Mouse (Mus musculus) hindbrain, embryonic 13.5 days (tissue): ENCODE data around the gene Actr8. TPM values are rescaled to one million over a fixed set of nuclear protein-coding genes. Genes with fewer than 3 reads are reported as not detected.

Experiments
- ATAC-seq: fragments of 200-750 bp; cut with Nextera tagmentation; 2 replicates; pipeline ENCODE4 v1.8.0; 2017; ENCODE audit warnings: moderate TSS enrichment; ENCODE audit not compliant: low FRiP score
- H3K27ac ChIP-seq: fragments of 300-500 bp; sonication (generic); 2 replicates; pipeline ENCODE4 v1.5.1; 2015; ENCODE audit warnings: inconsistent platforms, mild to moderate bottlenecking, moderate library complexity
- H3K27me3 ChIP-seq: fragments of 300-500 bp; sonication (generic); 2 replicates; pipeline ENCODE4 v1.6.1; 2015; ENCODE audit warnings: mild to moderate bottlenecking, inconsistent platforms
- H3K36me3 ChIP-seq: fragments of 300-500 bp; sonication (generic); 2 replicates; pipeline ENCODE4 v1.6.1; 2015; ENCODE audit warnings: mild to moderate bottlenecking, inconsistent platforms
- H3K4me1 ChIP-seq: fragments of 300-500 bp; sonication (generic); replicated peaks from 2 replicates; pipeline ENCODE4 v1.6.1; 2015; ENCODE audit warnings: inconsistent platforms
- H3K4me2 ChIP-seq: fragments of 300-500 bp; sonication (generic); 2 replicates; pipeline ENCODE4 v1.6.1; 2015; ENCODE audit warnings: inconsistent platforms, mild to moderate bottlenecking, moderate library complexity
- H3K4me3 ChIP-seq: fragments of 300-500 bp; sonication (generic); 2 replicates; pipeline ENCODE4 v1.5.1; 2015; ENCODE audit warnings: mild to moderate bottlenecking, inconsistent platforms
- H3K9ac ChIP-seq: fragments of 300-500 bp; sonication (generic); 2 replicates; pipeline ENCODE4 v1.6.1; 2015; ENCODE audit warnings: mild to moderate bottlenecking, inconsistent platforms
- H3K9me3 ChIP-seq: fragments of 300-500 bp; sonication (generic); 2 replicates; pipeline ENCODE4 v1.6.1; 2016; ENCODE audit warnings: inconsistent platforms
- WGBS: fragments of 180-500 bp; shearing (Covaris S2); methylation state at CpG from one replicate; pipeline ENCODE4 v1.1.7; 2015; 5-methylcytosine and 5-hydroxymethylcytosine counted together
- polyA plus RNA-seq: library from polyadenylated mRNA; unstranded; fragments of >200 nt; fragmentation: Nextera tagmentation; extraction: Ambion mirVana; gene quantifications from 2 replicates; pipeline ENCODE4 v1.2.1, GENCODE M21; 2015

Actr8 gene
- polyA plus RNA-seq, 1 experiment from 2014 or later, result 83.9 TPM

DNA sequence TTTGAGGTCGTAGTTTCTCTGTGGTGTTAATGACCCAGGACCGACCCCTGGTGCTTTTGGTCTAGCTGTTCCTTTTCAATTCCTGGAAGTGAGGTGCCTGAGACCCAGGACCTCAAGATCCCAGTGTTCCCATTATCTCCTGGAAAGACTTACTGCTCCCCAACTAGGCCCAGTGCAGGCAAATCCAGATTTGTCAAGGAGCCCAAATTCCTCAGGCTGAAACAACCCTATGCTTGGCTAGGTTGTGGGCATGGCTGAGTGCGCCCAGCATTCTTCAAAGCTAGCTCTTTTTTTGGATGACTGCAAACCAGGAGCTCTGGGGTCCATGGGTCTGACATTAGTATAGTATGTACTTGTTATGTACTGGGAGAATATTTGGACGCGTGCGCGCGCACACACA is 41.2 kb downstream of the Actr8 start:
- Histone ChIP-seq H3K4me3 (no peak overlapping the region), H3K9me3 (no peaks in the 10 kb centered on the region), H3K27ac (no peak overlapping the region), H3K27me3 (no peaks in the 10 kb centered on the region), H3K4me2 (no peak overlapping the region), H3K4me1 (no peaks in the 10 kb centered on the region), H3K36me3 (no peaks in the 10 kb centered on the region), H3K9ac (no peak overlapping the region)
- WGBS, result 91% methylated on average over 8 of the region's 8 CpGs
- no peak for ATAC-seq

GRCm38 (mm10) chr14:30019792-30020575 is 41.8 kb downstream of the Actr8 start:
- ATAC-seq, result no peak
- Histone ChIP-seq H3K9ac (no peak overlapping the region), H3K4me3 (no peak overlapping the region), H3K27ac (no peak overlapping the region), H3K4me2 (no peak overlapping the region), H3K4me1 (no peaks in the 10 kb centered on the region), H3K9me3 (no peaks in the 10 kb centered on the region), H3K36me3 (no peaks in the 10 kb centered on the region), H3K27me3 (no peaks in the 10 kb centered on the region)
- WGBS, result 57% methylated on average over 9 of the region's 9 CpGs

- Histone ChIP-seq H3K9me3 (no peaks in the 10 kb centered on the region), H3K4me2 (no peak overlapping the region), H3K27ac (no peak overlapping the region), H3K36me3 (no peaks in the 10 kb centered on the region), H3K9ac (no peak overlapping the region), H3K4me3 (no peak overlapping the region), H3K27me3 (no peaks in the 10 kb centered on the region), H3K4me1 (no peaks in the 10 kb centered on the region)
- ATAC-seq, result no peak
- 94% methylated on average over 6 of the region's 6 CpGs for WGBS
Measured at GRCm38 (mm10) chr14:30022471-30022870, 44.3 kb downstream of the Actr8 start.

GRCm38 (mm10) chr14:30024387-30024786 is 46.2 kb downstream of the Actr8 start:
- H3K36me3 ChIP-seq, result no peaks in the 10 kb centered on the region
- no peaks in the 10 kb centered on the region for H3K27me3 ChIP-seq
- 74% methylated on average over 7 of the region's 7 CpGs for WGBS
- ATAC-seq, result no peak
- no peak overlapping the region for H3K9ac ChIP-seq
- no peaks in the 10 kb centered on the region for H3K9me3 ChIP-seq
- H3K4me3 ChIP-seq, result no peak overlapping the region
- no peak overlapping the region for H3K27ac ChIP-seq
- H3K4me2 ChIP-seq, result no peak overlapping the region
- no peaks in the 10 kb centered on the region for H3K4me1 ChIP-seq

DNA sequence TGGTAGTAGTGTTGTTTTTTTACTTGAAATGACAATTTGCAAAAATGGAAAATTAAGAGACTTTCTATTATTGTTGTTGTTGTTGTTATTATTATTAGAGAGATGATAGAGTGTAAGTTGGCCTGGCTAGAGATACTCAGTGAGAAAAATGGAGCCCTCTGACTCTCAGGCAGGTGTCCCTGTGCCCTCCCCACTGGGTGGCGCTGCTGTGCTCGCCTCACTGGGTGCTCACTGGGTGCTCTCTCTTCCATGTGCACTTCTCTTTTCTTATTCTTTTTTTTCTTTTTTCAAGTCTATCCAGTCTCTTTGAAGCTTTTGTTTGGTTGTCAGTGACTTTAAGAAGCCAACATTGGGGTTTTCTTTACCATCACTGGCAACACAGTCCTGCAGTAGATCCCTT is 49.2 kb downstream of the Actr8 start:
- ATAC-seq, result no peak
- Histone ChIP-seq H3K4me3 (no peak overlapping the region), H3K4me1 (no peaks in the 10 kb centered on the region), H3K27ac (no peak overlapping the region), H3K9me3 (no peaks in the 10 kb centered on the region), H3K9ac (no peak overlapping the region), H3K36me3 (no peaks in the 10 kb centered on the region), H3K4me2 (no peak overlapping the region), H3K27me3 (no peaks in the 10 kb centered on the region)
- 50% methylated on average over 2 of the region's 2 CpGs for WGBS

DNA sequence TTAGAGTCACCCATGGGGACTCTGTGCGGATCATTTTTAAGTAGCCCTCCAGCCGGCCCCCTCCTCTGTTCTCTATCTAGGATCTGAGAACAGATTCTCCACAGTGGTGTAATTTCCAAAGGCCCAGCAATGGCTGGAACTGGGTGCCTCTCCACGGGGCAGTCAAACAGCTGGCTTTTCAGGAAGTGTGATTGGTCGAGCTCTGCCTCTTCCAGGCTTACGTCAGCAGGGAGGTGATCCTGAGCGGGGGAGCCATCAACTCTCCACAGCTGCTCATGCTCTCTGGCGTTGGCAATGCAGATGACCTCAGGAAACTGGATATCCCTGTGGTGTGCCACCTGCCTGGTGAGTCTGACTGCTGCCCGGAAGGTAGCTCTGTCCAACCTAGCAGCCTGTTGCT is 55.3 kb downstream of the Actr8 start:
- 70% methylated on average over 8 of the region's 8 CpGs for WGBS
- no peak overlapping the region for H3K4me2 ChIP-seq
- no peaks in the 10 kb centered on the region for H3K4me1 ChIP-seq
- no peaks in the 10 kb centered on the region for H3K27me3 ChIP-seq
- H3K9ac ChIP-seq, result no peak overlapping the region
- H3K4me3 ChIP-seq, result no peak overlapping the region
- H3K9me3 ChIP-seq, result no peaks in the 10 kb centered on the region
- no peak overlapping the region for H3K27ac ChIP-seq
- no peak for ATAC-seq
- peaks cover 20% of the 10 kb centered on the region for H3K36me3 ChIP-seq

DNA sequence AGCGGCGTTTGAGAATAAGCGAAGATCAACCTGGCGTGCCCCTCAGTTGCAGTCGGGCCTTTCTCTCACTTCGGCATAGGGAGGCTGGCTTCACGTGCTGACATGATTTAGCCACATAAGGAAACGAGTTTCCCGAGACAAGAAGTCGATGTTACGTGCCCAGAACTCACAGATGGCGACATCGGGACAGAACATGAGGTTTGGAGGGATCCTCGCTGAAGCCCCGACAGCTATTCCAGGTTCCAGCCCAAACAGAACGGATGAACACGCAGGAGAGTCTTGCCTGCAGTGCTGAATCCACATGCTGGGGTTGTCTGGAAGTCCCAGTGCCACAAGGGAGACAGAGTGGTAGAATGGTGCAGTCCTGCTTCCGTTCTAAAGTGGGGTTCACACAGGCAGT is 60.3 kb downstream of the Actr8 start:
- Histone ChIP-seq H3K36me3 (peaks cover 32% of the 10 kb centered on the region), H3K9me3 (no peaks in the 10 kb centered on the region), H3K4me3 (no peak overlapping the region), H3K9ac (no peak overlapping the region), H3K27ac (no peak overlapping the region), H3K4me2 (no peak overlapping the region), H3K4me1 (no peaks in the 10 kb centered on the region), H3K27me3 (no peaks in the 10 kb centered on the region)
- no peak for ATAC-seq
- WGBS, result 95% methylated on average over 18 of the region's 18 CpGs

DNA sequence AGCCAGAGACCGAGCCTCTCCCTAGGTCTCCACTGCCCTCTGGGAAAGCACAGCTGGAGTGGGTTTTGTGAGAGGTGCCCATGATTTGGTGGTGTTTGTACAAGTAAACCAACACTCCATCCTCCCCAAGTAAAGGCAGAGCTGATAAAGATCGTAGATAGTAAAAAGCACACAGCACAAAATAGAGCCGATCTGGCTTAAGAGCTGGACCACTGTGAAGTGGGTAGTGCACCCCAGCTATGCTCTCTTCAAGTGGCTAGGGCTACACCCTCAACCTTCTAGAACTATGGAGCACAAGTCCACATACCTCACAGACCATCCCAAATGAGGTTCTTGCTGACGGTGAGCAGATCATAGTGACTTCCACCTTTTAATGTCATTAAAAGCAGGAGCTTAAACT is 61.3 kb downstream of the Actr8 start:
- no peak for ATAC-seq
- no peak overlapping the region for H3K27ac ChIP-seq
- H3K4me3 ChIP-seq, result no peak overlapping the region
- H3K9ac ChIP-seq, result no peak overlapping the region
- H3K4me2 ChIP-seq, result no peak overlapping the region
- peaks cover 33% of the 10 kb centered on the region for H3K36me3 ChIP-seq
- H3K9me3 ChIP-seq, result no peaks in the 10 kb centered on the region
- WGBS, result 89% methylated on average over 4 of the region's 4 CpGs
- no peaks in the 10 kb centered on the region for H3K27me3 ChIP-seq
- H3K4me1 ChIP-seq, result no peaks in the 10 kb centered on the region

GRCm38 (mm10) chr14:30041836-30042235 is 63.7 kb downstream of the Actr8 start:
- H3K4me2 ChIP-seq, result no peak overlapping the region
- no peak overlapping the region for H3K9ac ChIP-seq
- H3K9me3 ChIP-seq, result no peaks in the 10 kb centered on the region
- ATAC-seq, result no peak
- H3K4me1 ChIP-seq, result no peaks in the 10 kb centered on the region
- no peak overlapping the region for H3K4me3 ChIP-seq
- peaks cover 28% of the 10 kb centered on the region for H3K36me3 ChIP-seq
- H3K27ac ChIP-seq, result no peak overlapping the region
- WGBS, result 90% methylated on average over 9 of the region's 9 CpGs
- H3K27me3 ChIP-seq, result no peaks in the 10 kb centered on the region

DNA sequence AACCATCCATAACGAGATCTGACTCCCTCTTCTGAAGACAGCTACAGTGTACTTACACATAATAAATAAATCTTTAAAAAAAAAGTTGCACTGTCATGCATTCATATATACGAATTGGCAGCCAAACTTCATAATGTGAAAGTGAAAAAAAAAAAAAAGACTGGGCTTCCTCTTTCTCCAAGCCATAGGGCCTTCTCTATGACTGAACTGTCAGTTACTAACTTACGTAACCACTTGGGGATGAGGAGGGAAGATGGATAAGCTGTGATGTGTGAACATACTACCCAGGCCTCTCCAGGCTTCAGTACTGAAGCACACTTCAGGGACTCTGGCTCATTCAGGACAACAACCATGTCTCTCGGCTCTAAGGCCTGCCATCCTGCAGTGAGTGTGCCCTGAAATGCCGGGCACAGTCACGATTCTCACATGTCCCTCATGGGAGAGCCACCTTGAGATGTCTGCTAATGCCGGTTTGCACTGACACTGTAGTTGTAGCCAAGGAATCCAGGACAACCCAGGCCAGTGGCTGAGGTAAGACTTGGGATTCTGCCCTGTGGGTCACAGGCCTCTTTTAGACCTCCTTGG is 65.3 kb downstream of the Actr8 start:
- 89% methylated on average over 7 of the region's 7 CpGs for WGBS
- H3K36me3 ChIP-seq, result peaks cover 23% of the 10 kb centered on the region

DNA sequence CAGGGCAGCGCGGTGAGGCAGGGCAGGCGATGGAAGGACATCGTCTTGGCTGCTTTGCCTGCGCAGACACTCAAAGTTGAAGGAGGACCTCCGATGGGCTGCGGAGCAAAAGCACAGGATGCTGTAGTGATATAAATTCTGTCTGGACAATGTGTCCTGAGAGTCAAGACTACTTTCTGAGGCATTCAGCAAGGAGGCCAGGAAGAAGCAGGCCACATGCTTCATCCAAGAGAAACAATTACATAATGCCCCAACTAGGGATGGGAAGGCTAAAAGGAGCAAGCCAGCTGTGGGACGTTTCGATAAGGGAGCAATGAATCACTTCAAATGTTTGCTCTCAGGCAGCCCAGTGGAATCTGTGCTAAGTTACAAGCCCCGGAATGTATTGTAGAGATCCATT is 67.1 kb downstream of the Actr8 start:
- no peak overlapping the region for H3K4me3 ChIP-seq
- H3K4me2 ChIP-seq, result no peak overlapping the region
- ATAC-seq, result no peak
- H3K36me3 ChIP-seq, result peaks cover 24% of the 10 kb centered on the region
- no peaks in the 10 kb centered on the region for H3K27me3 ChIP-seq
- H3K4me1 ChIP-seq, result no peaks in the 10 kb centered on the region
- H3K9ac ChIP-seq, result no peak overlapping the region
- H3K27ac ChIP-seq, result no peak overlapping the region
- H3K9me3 ChIP-seq, result no peaks in the 10 kb centered on the region
- WGBS, result 89% methylated on average over 10 of the region's 10 CpGs

More for the DNA sequence above, 65.3 kb downstream of the Actr8 start:
- Histone ChIP-seq H3K9ac (no peak overlapping the region), H3K4me1 (no peaks in the 10 kb centered on the region), H3K27ac (no peak overlapping the region), H3K27me3 (no peaks in the 10 kb centered on the region), H3K4me3 (no peak overlapping the region), H3K4me2 (no peak overlapping the region), H3K9me3 (no peaks in the 10 kb centered on the region)
- ATAC-seq, result no peak

- Histone ChIP-seq H3K27ac (no peak overlapping the region), H3K9ac (no peak overlapping the region), H3K4me1 (no peaks in the 10 kb centered on the region), H3K36me3 (peaks cover 24% of the 10 kb centered on the region), H3K9me3 (no peaks in the 10 kb centered on the region), H3K27me3 (no peaks in the 10 kb centered on the region), H3K4me3 (no peak overlapping the region), H3K4me2 (no peak overlapping the region)
- 86% methylated on average over 8 of the region's 8 CpGs for WGBS
- ATAC-seq, result no peak
Measured at GRCm38 (mm10) chr14:30045704-30046220, 67.6 kb downstream of the Actr8 start.

DNA sequence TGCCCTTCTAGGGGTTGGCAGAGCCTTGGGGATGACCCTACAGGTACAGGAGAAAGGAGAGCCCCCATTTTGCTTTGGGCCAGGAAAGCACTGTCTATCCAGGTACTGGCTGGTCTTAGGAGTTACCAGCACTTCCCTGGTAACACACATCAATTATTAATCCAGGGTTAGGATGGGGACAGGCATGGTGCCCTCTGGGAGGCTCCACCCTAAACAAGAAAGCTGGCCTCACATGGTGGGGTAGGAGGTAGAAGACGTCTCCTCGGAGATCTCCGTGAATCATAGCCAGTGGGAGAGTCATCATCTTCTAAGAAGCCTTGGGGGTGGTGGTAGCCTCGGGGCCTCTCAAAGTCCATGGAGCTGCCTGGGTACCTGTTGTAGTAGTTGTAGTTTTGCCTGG is 68.8 kb downstream of the Actr8 start:
- no peaks in the 10 kb centered on the region for H3K27me3 ChIP-seq
- no peak for ATAC-seq
- no peak overlapping the region for H3K4me2 ChIP-seq
- no peak overlapping the region for H3K27ac ChIP-seq
- H3K4me3 ChIP-seq, result no peak overlapping the region
- H3K9ac ChIP-seq, result no peak overlapping the region
- no peaks in the 10 kb centered on the region for H3K9me3 ChIP-seq
- no peaks in the 10 kb centered on the region for H3K4me1 ChIP-seq
- peaks cover 25% of the 10 kb centered on the region for H3K36me3 ChIP-seq
- 90% methylated on average over 4 of the region's 4 CpGs for WGBS
